Mouse (Mus musculus) fibroblast of lung, adult 2 months (primary cell): ENCODE results near the gene Myzap.
"Not testable (repeated sequence)": the region's sequence is repeated elsewhere in the genome, so short reads cannot be mapped to it uniquely, and the experiment has no call there.

Source experiments
- DNase-seq: peaks from one replicate; pipeline ENCODE4 v3.0.0-alpha.2; 2011; ENCODE audit warnings: low read depth

The Myzap gene

DNA sequence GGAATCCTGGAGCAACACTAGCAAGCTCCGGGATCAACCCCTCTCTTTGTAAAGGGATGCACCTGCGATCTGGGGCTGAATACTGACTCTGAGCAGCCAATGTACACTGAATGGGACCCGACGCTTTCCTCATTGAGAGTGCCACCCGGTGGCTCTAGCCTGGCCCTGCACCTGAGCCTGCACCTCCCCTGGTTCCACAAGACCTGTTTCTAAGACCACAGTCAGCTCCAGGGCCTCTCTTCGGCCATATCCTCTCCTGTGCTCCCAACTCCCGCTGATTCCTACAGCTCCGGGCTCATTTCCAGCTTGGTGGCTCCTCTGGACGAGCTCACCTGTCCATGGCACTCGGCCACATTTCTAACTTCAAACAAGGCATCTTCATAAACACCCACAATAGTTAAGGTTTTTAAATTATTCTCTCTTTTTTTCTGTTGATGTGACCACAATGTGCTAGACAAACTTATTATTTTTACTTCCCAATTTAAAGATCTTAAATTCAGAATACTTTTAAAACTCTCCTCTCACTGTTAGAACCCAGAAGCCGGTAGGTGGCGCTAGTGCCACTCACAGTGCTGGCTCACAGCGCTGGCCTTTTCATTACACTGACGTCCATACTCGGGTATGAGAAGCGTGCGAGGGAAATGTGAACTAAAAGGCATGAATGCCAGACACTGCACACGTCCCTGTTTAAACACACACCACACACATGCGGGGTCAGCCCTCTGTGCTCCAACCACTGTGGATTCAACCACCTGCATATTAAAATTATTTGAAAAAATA, 48.5 kb downstream of the Myzap start:
- DNase-seq, result peak; percentile 38

DNA sequence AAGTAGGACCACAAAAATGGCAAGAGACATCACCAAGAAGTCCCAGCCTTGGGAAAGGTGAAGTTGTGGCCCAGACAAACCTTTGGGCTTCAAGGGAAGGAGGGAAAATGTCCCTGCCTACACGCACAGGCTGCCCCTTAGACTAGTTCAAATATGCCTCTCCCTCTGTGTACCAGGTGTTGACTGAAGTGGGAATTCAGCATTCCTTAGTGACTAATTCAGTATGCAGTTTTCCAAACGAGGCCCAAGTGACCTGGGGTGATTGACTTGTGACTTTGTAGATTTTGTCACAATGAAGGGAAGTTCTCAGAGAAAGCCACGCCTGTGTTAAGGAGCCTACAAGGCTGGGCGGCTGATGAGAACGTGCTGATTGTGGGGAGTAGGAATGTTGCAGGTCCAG, 49.9 kb downstream of the Myzap start:
- DNase-seq, result no peak

DNA sequence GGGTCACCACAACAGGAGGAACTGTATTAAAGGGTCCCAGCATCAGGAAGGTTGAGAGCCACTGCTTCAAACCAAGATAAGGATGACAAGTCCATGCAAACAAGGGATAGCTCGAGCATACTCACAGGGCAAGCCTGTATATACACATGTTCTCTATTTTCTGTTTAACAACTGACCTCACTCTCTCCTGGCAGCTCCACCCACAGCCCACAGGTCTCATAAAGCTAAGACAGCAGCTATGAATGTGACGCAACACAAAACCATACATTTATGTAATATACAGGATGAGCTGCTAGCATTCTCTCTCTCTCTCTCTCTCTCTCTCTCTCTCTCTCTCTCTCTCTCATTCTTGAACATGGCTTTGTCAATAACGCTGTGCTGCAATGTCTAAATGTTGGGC, 51.4 kb downstream of the Myzap start:
- no peak for DNase-seq

DNA sequence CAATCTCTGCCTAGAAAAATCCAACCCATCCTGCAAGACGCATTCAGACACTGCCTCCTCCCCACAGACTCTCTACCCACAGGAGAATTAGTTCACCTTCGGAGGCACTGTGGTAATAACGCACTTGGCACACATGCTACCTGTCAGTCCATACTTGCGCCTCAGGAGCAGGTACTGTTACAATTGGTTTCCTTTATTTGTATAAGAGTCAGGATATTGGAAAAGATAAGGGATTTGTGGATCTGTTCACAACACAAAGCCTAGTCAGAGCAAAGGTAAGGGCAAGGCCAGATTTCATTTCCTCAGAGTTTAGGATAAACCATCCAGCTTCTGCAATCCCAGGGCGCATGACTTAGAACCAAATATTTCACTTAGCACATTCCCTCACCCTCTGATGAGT, 56.4 kb downstream of the Myzap start:
- DNase-seq, result no peak

DNA sequence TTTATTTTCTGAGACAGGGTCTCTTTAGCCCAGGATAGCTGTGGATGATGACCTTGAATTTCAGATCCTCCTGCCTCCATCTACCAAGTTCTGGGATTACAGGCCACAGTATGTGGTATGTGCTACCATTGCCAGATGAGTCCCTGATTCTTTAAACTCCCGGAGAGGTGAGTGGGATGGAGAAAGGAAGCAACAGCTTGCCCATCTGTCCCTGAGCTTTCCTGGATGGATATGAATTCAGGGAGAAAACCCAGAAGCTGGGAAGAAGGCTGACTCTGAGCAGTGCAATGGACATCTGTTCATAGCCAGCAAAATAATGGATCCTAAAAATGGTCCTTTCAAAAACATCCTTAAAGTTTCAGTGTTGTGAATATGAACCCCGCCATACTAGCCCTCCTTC, 57.1 kb downstream of the Myzap start:
- no peak for DNase-seq

DNA sequence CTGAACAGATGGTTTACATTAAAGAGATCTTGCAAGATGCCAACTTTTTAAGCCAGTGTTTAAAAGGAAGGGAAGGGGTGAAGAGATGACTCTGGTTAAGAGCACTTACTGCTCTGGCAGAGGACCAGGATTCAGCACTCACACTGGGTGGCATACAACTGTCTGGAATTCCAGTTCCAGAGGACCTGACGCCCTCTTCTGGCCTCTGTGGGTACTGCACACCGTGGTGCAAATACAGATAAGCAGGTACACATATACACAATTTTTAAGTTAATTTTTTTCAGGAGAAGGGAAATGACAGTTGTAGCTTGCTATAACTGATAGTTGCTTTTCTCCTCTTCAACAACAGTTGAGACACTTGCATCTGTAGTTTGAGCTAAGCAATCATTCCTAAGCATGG, 62.2 kb downstream of the Myzap start:
- DNase-seq, result no peak

DNA sequence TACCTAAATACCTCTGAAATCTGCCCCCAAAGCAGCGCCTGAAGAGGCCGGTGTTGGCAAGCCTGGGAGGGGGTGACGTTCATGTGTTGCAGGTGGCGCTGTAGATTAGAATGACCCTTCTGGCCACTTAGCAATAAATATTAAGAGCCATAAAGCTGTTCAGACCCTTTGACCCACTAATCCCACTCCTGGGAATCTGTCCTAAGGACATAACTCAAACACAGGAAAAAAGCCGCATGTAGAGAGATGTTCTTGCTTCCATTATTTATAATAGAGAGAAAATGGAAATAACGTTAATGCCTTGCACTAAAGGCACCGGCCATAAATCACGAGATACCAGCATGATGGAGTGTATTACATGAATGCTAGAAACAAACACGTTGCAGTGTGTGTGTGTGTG, 64.7 kb downstream of the Myzap start:
- DNase-seq, result no peak

DNA sequence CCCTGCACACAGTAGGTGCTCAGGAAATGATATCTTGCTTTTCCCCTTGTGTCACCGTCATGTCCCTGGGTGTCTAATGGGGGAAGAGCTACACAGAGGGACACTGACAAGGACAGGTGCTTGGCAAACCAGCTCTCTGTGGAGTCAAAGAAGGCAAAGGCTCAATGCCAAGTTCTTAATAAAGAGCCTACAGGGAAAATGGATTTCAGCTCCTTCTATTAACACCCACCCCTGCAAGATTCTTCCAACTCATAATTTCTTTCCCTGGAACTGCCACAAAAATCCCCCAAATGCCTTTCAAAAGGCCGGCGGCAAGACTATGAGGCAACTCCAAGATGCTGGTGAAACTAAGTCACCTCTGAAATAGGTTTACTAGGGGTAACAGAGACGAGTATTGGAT, 68.3 kb downstream of the Myzap start:
- DNase-seq, result no peak

DNA sequence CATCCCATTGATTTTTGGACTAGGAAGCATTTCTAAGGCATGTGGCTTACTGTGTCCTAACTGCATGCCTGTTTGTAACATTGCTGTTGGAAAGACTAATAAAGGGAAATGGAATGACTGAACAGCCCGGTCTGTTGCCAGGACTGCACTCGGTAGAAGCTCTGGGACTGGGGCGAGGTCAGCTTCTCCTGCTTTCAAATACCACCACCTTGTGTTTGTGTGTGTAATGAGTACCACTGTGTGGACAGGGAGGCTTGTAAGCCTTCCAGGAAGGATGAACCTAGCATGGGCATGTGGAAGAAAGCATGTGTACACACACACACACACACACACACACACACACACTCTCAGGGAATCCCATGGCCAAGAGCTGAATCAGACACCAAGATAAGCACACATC, 72.3 kb downstream of the Myzap start:
- no peak for DNase-seq

DNA sequence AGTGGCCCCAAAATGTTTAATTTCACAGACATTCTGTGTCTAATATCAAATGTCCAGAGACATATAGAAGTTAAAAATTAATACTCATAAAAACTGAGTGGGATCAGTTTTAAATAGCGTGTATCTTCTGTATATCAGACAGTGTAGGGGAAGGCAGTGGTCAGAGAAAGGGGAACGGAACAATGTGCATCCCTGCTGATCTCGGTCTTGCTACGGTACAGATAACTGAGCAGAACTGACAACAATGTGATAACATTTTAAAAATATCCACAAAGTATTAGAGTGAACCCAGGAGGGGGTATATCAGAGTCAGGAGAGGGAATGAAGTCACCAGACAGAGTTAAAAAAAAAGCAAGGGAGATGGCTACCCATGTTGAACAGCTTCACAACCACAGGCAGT, 74.7 kb downstream of the Myzap start:
- no peak for DNase-seq

DNA sequence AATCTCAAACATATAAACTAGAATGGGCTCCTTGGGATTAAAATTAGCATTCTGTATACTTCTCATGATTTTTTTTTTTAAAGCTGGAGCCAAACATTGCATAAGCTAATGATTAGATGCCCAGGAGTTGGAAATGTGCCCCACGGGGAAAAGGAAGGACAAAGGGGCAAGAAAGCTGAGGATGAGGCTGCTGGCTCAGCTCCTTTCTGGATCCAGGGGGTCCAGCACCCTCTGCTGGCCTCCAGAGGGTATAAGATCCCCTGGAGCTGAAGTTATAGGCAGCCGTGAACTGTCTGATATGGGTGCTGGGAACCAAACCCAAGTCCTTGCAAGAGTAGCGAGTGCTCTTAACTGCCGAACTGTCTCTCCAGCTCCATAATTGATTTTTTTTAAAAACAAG, 76.3 kb downstream of the Myzap start:
- DNase-seq, result no peak

DNA sequence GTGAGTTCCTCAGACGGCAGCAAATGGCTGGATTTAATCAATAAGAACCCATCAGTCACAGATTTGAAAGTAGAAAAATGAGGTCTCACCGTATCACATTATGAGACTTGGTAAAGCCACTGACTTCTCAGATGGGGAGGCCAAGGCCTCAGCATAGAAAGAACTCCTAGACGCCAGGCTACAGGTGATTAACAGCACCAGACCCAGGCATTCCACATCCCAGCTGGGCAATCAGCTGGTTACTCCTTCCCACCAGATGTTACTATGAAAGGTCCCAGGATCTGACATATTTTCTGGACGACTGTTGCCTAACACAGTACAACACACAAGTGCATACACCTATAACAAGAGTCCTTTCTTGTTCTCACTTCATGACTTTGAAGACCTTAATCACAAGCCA, 78.6 kb downstream of the Myzap start:
- DNase-seq, result no peak

DNA sequence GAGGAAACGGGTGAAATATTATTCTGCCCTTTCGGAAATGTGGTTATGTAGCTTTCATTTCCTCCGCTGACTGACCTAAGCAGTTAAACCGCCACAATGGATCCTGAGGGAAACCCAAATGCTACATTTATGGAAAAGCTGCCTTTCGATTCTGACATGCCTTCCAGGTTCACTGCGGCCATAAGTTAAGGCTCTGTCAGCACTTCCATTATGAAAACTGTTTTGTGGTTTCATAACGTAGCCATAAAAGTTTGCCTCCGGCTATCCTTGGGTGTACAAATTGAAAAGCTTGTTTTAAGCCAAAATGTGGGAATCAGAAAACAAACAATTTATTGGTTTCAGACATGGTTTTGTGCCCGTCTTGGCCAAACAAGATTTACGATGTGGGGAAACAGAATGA, 79.3 kb downstream of the Myzap start:
- peak; percentile 32 for DNase-seq

DNA sequence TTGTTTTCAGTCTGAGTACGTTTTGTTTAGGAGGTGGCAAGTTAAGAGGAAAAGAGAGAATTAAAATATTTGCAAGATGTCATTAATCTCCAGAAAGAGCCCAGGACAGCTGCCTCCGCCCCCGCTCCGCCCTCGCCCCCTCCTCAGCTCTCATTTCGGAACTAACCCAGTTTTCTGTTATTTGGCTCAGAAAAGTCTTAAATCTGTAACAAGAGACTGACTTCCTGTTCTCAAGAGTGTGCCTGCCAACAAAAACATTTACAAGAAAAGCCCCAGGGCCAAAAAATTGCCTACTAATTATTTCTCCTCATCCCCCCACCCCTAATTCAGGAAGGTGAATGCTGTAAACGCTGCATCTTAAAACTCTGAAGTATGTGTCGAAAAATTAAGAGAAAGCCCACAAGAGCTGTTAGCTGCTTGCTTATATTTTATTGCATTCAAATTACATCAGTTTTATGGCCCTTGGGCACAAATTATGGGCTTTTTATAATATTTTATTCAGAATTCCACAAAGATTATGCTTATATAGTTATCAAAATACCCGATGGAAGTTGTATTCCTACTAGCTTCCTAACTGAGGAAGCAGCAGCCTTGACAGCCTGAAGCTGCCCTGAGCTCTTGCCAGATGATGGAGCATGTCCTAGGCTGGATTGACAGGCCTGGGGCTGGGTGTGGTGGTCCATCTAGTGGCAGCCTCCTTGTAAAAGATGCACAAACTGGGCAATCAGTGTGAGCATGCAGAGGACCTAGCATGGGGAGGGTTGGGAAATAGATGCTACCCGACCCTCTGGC, 93.6 kb downstream of the Myzap start:
- DNase-seq, result no peak

DNA sequence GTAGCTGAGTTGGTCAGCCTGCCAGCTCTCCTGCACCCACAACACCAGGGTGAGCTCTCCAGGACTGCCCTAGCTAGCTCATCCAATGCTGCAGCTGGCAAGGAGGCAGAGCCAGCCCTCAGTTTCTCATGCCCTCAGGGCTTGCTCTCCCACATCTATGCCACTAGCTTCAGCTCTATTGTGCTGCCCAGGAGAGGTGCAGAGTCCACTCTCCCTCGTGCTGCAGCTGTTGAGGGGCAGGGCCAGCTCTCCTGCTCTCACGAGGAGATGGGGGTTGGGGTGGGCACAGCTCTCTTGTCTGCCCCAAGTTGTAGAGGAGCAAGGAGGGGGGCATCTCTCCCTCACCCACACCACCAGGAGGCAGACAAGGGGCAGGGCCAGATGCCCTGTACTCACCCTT, 95.5 kb downstream of the Myzap start:
- no peak for DNase-seq

DNA sequence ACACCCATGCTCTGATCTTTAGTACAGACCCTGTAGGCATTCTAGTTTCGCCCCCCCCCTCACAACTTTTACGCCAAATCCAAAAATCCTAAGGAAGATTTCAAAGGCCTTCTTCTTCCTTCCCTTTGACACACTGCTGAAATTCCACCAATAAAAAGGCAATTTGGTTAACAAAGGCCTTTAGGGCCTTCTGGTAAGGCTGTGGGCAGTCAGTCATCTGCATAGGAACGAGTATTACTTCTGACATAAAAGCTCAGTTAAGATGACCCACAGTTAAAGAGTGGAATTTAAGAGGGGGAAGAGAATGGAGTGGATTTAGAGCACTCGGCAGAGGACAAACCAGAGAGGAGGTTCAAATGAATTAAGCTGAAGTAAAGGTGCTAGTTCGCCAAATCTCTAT, 98.4 kb downstream of the Myzap start:
- DNase-seq, result no peak

DNA sequence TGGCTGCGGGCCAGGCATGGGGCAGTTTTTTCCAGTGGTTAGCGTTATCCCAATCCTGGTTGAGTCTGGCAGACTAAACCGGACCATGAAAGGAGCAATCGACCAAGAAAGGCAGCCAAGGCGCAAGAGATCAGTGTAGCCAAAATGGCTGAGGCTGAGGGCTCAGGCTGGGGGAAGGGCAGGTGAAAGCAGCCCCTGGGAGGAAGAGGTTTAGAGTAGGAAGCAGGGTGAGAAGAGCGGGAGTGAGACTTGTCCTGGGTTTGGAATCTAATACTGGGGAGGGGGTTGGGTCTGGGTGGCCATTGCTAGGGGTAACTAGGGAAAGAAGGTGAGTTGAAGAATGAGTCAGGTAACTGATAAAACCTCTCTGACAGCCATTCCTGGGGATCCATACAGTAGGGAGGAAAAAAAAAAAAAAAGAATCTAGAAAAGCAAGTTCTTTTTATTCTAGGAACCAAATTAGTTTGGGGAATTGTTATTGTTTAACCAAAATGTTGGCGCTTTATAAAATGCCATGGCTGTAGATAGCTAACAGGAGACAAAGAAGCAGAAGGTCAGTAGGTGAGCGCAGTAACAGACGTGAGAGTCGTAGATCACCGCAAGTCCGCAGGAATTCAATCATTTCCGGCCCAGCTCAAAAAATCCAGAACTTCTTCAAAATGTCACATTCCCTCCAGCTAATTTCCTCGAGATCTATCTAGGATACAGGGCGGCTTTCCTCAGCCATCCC, 99.7 kb downstream of the Myzap start:
- no peak for DNase-seq

DNA sequence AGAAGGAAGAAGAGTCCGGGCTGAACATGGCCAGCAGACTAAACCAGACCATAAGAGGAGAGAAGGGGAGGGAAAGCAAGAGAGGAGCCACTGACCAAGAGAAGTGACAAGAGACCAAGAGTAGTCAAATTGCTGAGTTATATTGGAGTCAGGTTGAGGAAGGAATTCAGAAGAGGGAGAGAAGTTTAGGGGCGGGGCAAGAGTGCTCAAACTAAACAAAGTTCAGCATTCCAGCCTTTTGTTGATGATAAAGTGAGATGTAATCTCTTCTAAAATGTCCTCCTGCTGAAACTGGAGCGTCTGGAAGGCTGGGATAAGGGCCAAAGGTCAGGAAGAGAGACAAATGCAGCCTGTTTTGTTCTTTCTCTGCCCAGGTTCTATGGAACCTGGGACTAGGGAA, 102.1 kb downstream of the Myzap start:
- DNase-seq, result no peak

DNA sequence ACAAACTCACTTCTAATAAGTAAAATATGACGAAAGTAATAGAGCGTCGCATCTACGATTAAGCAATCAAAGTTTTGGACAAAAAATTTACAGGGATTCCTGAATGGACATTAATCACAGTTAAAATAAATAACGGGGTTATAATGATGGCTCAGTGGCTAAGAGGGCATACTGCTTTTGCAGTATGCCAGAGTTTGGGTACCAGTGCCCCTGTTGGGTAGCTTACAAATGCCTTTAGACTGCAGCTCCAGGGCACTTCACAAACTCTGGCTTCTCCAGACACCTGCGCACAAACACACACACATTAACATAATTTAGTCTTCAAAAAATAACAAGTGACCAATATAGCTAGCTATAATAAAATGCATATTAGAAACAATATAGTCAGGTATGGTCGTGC, 106.0 kb downstream of the Myzap start:
- DNase-seq, result no peak

DNA sequence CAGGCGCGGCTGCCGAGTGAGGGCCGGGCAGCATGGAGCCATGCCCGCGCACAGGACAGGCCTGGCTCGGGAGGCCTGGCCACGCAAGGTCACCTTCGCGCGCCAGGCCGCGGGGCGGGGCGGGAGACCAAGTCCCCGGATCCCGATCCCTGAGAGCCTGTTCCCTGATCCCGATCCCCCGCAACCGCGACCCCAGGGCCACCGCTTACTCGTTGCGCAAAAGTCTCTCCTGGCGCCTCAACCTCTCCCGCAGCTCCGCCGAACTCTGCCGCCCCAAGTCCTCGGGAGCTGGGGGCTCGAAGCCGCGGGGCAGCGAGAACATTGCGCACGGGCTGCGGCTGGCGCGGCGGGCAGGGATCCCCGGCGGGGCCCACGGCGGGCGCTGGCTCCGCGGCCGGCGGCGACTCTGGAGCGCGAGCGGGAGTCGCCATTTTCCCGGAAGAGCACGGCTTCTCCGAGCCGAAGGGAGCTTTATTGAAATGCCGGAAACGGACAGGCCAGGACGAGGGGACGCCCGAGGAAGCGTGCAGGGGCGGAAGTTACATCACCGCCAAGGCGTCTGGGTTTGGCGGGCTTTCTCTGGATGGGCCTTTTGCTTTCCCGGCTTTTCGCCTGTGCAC, 106.6 kb downstream of the Myzap start, which contains the start of gene Polr2m:
Polr2m (minus strand) TSS at position 461 of the 620 bp plus-strand sequence.
- peak; percentile 72 for DNase-seq

DNA sequence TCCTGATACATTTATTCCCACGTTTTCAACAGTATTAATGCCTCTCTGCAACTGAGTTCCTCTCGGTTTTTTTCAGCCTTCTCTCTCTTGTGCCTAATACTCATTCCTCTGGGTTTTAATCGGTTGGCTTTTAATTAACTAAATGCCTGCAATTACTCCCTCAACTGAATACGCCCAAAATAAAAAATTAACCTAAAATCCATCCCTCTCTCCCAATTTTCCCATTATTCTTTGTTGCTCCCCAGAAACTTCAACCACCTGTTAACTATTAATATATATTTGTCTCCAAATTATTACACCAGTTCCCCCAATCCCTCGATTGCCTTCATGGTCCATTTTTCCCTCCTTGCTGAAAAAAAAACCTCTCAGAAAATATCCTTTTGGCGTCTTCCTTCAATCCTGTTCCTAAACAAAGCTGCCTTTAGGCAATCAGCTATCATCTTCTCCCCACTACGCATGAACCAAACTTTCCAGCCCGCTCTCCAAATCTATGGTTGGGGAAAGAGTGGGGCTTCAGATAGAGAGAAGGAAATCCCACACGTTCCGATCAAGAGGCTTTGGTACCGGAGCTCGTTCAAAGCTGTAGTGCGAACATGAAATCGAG, 107.2 kb downstream of the Myzap start:
- DNase-seq, result no peak

DNA sequence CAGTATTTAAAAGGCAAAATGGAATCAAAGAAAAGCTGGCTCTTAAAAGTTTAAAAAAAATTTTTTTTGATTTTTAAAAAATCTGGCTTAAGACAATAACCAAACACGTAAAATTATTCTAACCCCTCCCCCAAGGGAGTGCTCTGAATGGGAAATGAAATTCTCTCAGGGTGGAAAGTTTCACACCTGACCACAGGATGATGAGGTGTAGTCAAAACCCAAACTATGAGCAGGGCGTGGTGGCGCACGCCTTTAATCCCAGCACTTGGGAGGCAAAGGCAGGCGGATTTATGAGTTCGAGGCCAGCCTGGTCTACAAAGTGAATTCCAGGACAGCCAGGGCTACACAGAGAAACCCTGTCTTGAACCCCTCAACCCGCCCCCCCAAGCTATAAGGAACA, 108.3 kb downstream of the Myzap start:
- not testable (repeated sequence) for DNase-seq
